Mouse (Mus musculus) bone marrow, adult 2 months (tissue): ENCODE measurements around the gene Rrbp1.

Experiments used
- CTCF ChIP-seq: fragments of 200-500 bp; IDR thresholded peaks from 2 replicates; pipeline ENCODE4 v1.5.1; 2011; ENCODE audit warnings: low read length, control low read depth; ENCODE audit not compliant: control insufficient read depth, insufficient read depth
- POLR2A ChIP-seq: fragments of 200-500 bp; IDR thresholded peaks from 2 replicates; pipeline ENCODE4 v1.6.1; 2011; ENCODE audit warnings: low read depth, mild to moderate bottlenecking, control low read depth, low read length, borderline replicate concordance; ENCODE audit not compliant: control insufficient read depth

DNA sequence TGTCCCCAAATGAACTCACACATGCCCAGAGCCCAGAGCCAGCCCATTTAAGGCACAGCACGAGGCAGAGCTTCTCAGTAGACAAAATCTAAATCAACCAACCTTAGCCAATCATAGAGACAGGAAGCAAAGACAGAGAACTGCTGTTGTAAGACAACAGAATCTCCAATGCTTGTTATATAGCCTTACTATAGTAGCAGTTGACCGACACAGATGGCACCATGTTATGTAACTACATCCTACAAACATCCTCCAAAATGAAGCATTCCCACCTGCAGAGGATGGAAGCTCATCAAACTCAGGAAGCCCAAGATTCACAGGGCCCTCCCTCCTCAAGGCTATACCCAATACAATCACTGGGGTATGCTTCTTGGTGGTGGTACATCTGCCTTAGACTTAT is 23.6 kb downstream of the Rrbp1 start:
- TF ChIP-seq POLR2A: no peak
- no peak for TF ChIP-seq CTCF
